Mouse (Mus musculus): Measurements from ENCODE around the gene Npcd. TPM values are rescaled to one million over a fixed set of nuclear protein-coding genes. Genes with fewer than 3 reads are reported as not detected.
A peak's percentile ranks its signal among the peaks of the same experiment; 100 is the strongest.

Npcd gene
- polyA plus RNA-seq, 1 experiment from 2014 or later, result not detected

GRCm38 (mm10) chr15:79742706-79743023 lies 91.4 kb downstream of the Npcd start:
- no peak for DNase-seq (ENCODE audit: low spot score)
- Histone ChIP-seq H3K9me3 (ENCODE audit: control insufficient read depth, low read length) (no peaks in the 10 kb centered on the region), H3K27ac (ENCODE audit: low read depth, low read length) (no peak overlapping the region), H3K4me2 (peak overlapping the region; percentile 97), H3K27me3 (replicated peaks; ENCODE audit: control insufficient read depth, insufficient read depth, low read length) (no peaks in the 10 kb centered on the region), H3K4me1 (replicated peaks; ENCODE audit: control insufficient read depth, insufficient read depth, low read length) (peaks cover 25% of the 10 kb centered on the region), H3K36me3 (ENCODE audit: control insufficient read depth, insufficient read depth, low read length) (peaks cover 7% of the 10 kb centered on the region), H3K9ac (ENCODE audit: low read depth, low read length) (peak overlapping the region; percentile 83), H3K4me3 (ENCODE audit: low read depth, low read length) (peak overlapping the region; percentile 95)
- ATAC-seq (replicated peaks; ENCODE audit: low FRiP score), result peak; percentile 16
- under 1% methylated on average over 23 of the region's 23 CpGs for WGBS

DNA sequence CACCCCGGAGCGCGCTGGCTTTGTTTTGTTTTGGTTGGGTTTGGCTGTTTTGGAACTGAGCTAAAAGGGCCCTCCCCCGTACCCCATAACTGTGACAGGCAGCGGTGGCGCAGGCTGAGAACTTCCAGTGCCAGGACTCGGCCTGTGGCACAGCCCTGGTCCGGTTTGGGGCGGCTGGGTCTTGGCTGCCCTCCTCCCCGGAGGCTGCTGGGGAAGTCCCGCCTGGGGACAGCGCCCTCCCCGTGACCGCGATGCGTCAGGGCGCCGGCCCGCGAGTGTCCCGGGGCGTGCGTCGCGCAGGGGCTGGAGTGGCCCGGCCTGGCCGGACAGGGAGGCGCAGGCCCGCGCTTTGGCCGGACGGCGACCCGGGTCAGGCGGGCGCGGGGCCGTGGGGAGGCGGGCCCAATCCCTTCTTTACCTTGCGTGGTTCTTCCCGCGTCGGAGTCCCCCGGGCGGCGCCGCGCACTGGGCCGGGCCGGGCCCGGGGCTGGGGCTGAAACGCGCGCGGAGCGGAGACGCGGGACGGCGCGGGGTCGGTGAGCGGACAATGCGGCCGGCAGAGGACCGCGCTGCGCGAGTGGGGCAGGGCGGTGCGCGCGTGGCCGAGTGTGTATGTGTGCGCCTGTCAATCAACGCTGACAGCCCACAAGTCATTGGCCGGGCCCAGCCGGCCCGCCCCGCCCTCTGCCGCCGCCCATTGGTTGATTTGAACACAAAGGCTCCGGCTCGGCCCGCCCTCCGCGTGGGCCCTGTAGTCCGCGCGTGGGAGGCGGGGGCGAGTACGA lies 91.9 kb downstream of the Npcd start, which contains the start of gene Sun2:
Sun2 (minus strand) TSS at position 616 of the 785 bp plus-strand sequence.
- Histone ChIP-seq H3K27ac (ENCODE audit: low read depth, low read length) (peak within 1 kb of the TSS; percentile 65), H3K4me3 (ENCODE audit: low read depth, low read length) (peak within 1 kb of the TSS; percentile 95), H3K4me2 (peak within 1 kb of the TSS; percentile 97), H3K9ac (ENCODE audit: low read depth, low read length) (peak within 1 kb of the TSS; percentile 83), H3K4me1 (replicated peaks; ENCODE audit: control insufficient read depth, insufficient read depth, low read length) (peaks cover 25% of the 10 kb centered on the region), H3K36me3 (ENCODE audit: control insufficient read depth, insufficient read depth, low read length) (peaks cover 10% of the 10 kb centered on the region), H3K27me3 (replicated peaks; ENCODE audit: control insufficient read depth, insufficient read depth, low read length) (no peaks in the 10 kb centered on the region), H3K9me3 (ENCODE audit: control insufficient read depth, low read length) (no peaks in the 10 kb centered on the region)
- DNase-seq (ENCODE audit: low spot score) (peak; percentile 87), ATAC-seq (replicated peaks; ENCODE audit: low FRiP score) (peak; percentile 87)
- under 1% methylated on average over 92 of the region's 93 CpGs for WGBS

GRCm38 (mm10) chr15:79741173-79741858 lies 92.7 kb downstream of the Npcd start:
- Histone ChIP-seq H3K27ac (ENCODE audit: low read depth, low read length) (no peak overlapping the region), H3K36me3 (ENCODE audit: control insufficient read depth, insufficient read depth, low read length) (peaks cover 16% of the 10 kb centered on the region), H3K4me3 (ENCODE audit: low read depth, low read length) (peak overlapping the region; percentile 95), H3K4me2 (peak overlapping the region; percentile 97), H3K9me3 (ENCODE audit: control insufficient read depth, low read length) (no peaks in the 10 kb centered on the region), H3K27me3 (replicated peaks; ENCODE audit: control insufficient read depth, insufficient read depth, low read length) (no peaks in the 10 kb centered on the region), H3K9ac (ENCODE audit: low read depth, low read length) (peak overlapping the region; percentile 83), H3K4me1 (replicated peaks; ENCODE audit: control insufficient read depth, insufficient read depth, low read length) (peaks cover 25% of the 10 kb centered on the region)
- 19% methylated on average over 14 of the region's 14 CpGs for WGBS
- no peak for ATAC-seq (replicated peaks; ENCODE audit: low FRiP score)
- DNase-seq (ENCODE audit: low spot score), result no peak

- Histone ChIP-seq H3K9ac (ENCODE audit: low read depth, low read length) (no peak overlapping the region), H3K36me3 (ENCODE audit: control insufficient read depth, insufficient read depth, low read length) (peaks cover 16% of the 10 kb centered on the region), H3K4me2 (peak overlapping the region; percentile 97), H3K4me1 (replicated peaks; ENCODE audit: control insufficient read depth, insufficient read depth, low read length) (peaks cover 25% of the 10 kb centered on the region), H3K4me3 (ENCODE audit: low read depth, low read length) (peak overlapping the region; percentile 95; the same call in 1 of the 2 replicates), H3K27ac (ENCODE audit: low read depth, low read length) (no peak overlapping the region), H3K27me3 (replicated peaks; ENCODE audit: control insufficient read depth, insufficient read depth, low read length) (no peaks in the 10 kb centered on the region), H3K9me3 (ENCODE audit: control insufficient read depth, low read length) (no peaks in the 10 kb centered on the region)
- DNase-seq (ENCODE audit: low spot score) (no peak), ATAC-seq (replicated peaks; ENCODE audit: low FRiP score) (no peak)
- 37% methylated on average over 3 of the region's 3 CpGs for WGBS
These were observed 93.3 kb downstream of the Npcd start for GRCm38 (mm10) chr15:79740739-79741138.

Other genes starting within 250 kb of the Npcd start
- 0.88 and 0.94 TPM in 2 replicates for gene Dmc1, start 229.1 kb downstream of the Npcd start, polyA plus RNA-seq (2014; fragmentation: Nextera tagmentation; extraction: Ambion mirVana)
- 0.32 and 0.74 TPM in 2 replicates for gene Fam227a, start 175.3 kb downstream of the Npcd start, polyA plus RNA-seq (2014; fragmentation: Nextera tagmentation; extraction: Ambion mirVana)
- gene Cby1, start 175.0 kb downstream of the Npcd start, polyA plus RNA-seq (2014; fragmentation: Nextera tagmentation; extraction: Ambion mirVana), result 32.9 and 34.1 TPM in 2 replicates
- 306 and 326 TPM in 2 replicates for gene Tomm22, start 163.4 kb downstream of the Npcd start, polyA plus RNA-seq (2014; fragmentation: Nextera tagmentation; extraction: Ambion mirVana)
- gene Josd1, start 146.3 kb downstream of the Npcd start, polyA plus RNA-seq (2014; fragmentation: Nextera tagmentation; extraction: Ambion mirVana), result 25.9 and 28.3 TPM in 2 replicates
- gene Gtpbp1, start 143.4 kb downstream of the Npcd start, polyA plus RNA-seq (2014; fragmentation: Nextera tagmentation; extraction: Ambion mirVana), result 58.8 and 61.8 TPM in 2 replicates
- 2.2 and 2.5 TPM in 2 replicates for gene Sun2, start 91.7 kb downstream of the Npcd start, polyA plus RNA-seq (2014; fragmentation: Nextera tagmentation; extraction: Ambion mirVana)
- gene Dnal4, start 56.4 kb downstream of the Npcd start, polyA plus RNA-seq (2014; fragmentation: Nextera tagmentation; extraction: Ambion mirVana), result 25.0 and 28.6 TPM in 2 replicates
- 0.27 and 0.43 TPM in 2 replicates for gene Nptxr, start 29.5 kb downstream of the Npcd start, polyA plus RNA-seq (2014; fragmentation: Nextera tagmentation; extraction: Ambion mirVana)
- 16.3 and 16.8 TPM in 2 replicates for gene Cbx6, start 451 bp upstream of the Npcd start, polyA plus RNA-seq (2014; fragmentation: Nextera tagmentation; extraction: Ambion mirVana)
- 72.8 and 76.7 TPM in 2 replicates for gene Apobec3, start 57.4 kb upstream of the Npcd start, polyA plus RNA-seq (2014; fragmentation: Nextera tagmentation; extraction: Ambion mirVana)
- 2.5 TPM in 2 replicates for gene Cbx7, start 136.9 kb upstream of the Npcd start, polyA plus RNA-seq (2014; fragmentation: Nextera tagmentation; extraction: Ambion mirVana)
- gene Pdgfb, start 180.7 kb upstream of the Npcd start, polyA plus RNA-seq (2014; fragmentation: Nextera tagmentation; extraction: Ambion mirVana), result 2.4 and 2.7 TPM in 2 replicates